Mouse (Mus musculus) brown adipose tissue, adult 24 weeks (tissue): ENCODE results near the gene Mgarp. TPM values are rescaled to one million over a fixed set of nuclear protein-coding genes. Genes with fewer than 3 reads are reported as not detected.

Source experiments
- H3K27ac ChIP-seq: fragments of 200-500 bp; replicated peaks from 2 replicates; pipeline ENCODE4 v1.5.1; 2012; ENCODE audit warnings: low read depth, mild to moderate bottlenecking, low read length
- H3K4me1 ChIP-seq: fragments of 200-500 bp; 2 replicates; pipeline ENCODE4 v1.6.1; 2012; ENCODE audit warnings: low read length, mixed read lengths; ENCODE audit not compliant: control insufficient read depth, insufficient read depth, insufficient read length
- H3K4me3 ChIP-seq: fragments of 200-500 bp; 2 replicates; pipeline ENCODE4 v1.5.1; 2012; ENCODE audit warnings: low read depth, mild to moderate bottlenecking, low read length, moderate library complexity; ENCODE audit not compliant: insufficient read depth
- polyA plus RNA-seq: library from polyadenylated mRNA; stranded (reverse); fragments of >200 nt; gene quantifications from 2 replicates; pipeline ENCODE4 v1.2.4, GENCODE M21; 2012; ENCODE audit not compliant: missing spikeins, insufficient read depth, insufficient read length

Gene Mgarp
- polyA plus RNA-seq, 1 experiment: not detected

- no peak overlapping the region for H3K4me3 ChIP-seq
- no peak overlapping the region for H3K27ac ChIP-seq
- no peaks in the 10 kb centered on the region for H3K4me1 ChIP-seq
Measured at GRCm38 (mm10) chr3:51343260-51343659, 53.3 kb downstream of the Mgarp start.

- Histone ChIP-seq H3K4me1 (no peaks in the 10 kb centered on the region), H3K4me3 (peak overlapping the region; percentile 87), H3K27ac (no peak overlapping the region; the same call in 1 of the 2 replicates)
Measured at GRCm38 (mm10) chr3:51342152-51342551, 54.4 kb downstream of the Mgarp start.

- Histone ChIP-seq H3K4me3 (peak overlapping the region; percentile 100), H3K27ac (peak overlapping the region; percentile 79), H3K4me1 (no peaks in the 10 kb centered on the region)
Measured at GRCm38 (mm10) chr3:51341268-51342081, 55.1 kb downstream of the Mgarp start.

GRCm38 (mm10) chr3:51340552-51341267 is 55.8 kb downstream of the Mgarp start, which contains the start of gene Elf2:
TSS of gene Elf2 (minus strand) at chr3:51340663.
- H3K27ac ChIP-seq: peak within 1 kb of the TSS; percentile 92
- H3K4me1 ChIP-seq: peaks cover under 1% of the 10 kb centered on the region; the same call in 1 of the 2 replicates
- peak within 1 kb of the TSS; percentile 100 for H3K4me3 ChIP-seq

- H3K4me3 ChIP-seq: peak overlapping the region; percentile 100
- H3K4me1 ChIP-seq: peaks cover 5% of the 10 kb centered on the region; the same call in 1 of the 2 replicates
- peak overlapping the region; percentile 92 for H3K27ac ChIP-seq
Measured at GRCm38 (mm10) chr3:51339734-51340551, 56.6 kb downstream of the Mgarp start.

- H3K4me1 ChIP-seq: peaks cover 5% of the 10 kb centered on the region; the same call in 1 of the 2 replicates
- peak overlapping the region; percentile 100 for H3K4me3 ChIP-seq
- H3K27ac ChIP-seq: peak overlapping the region; percentile 92; the same call in 1 of the 2 replicates
Measured at GRCm38 (mm10) chr3:51339378-51339733, 57.2 kb downstream of the Mgarp start.

Other genes starting within 250 kb of the Mgarp start
- gene Noct, start 172.3 kb downstream of the Mgarp start, polyA plus RNA-seq: 16.9 and 38.8 TPM in 2 replicates
- gene Elf2, start 56.1 kb downstream of the Mgarp start, polyA plus RNA-seq: 20.0 and 24.1 TPM in 2 replicates
- 1,941 and 2,055 TPM in 2 replicates for gene Ndufc1, start 12.2 kb upstream of the Mgarp start, polyA plus RNA-seq
- gene Naa15, start 18.4 kb upstream of the Mgarp start, polyA plus RNA-seq: 22.5 and 26.8 TPM in 2 replicates
- 5.0 and 6.9 TPM in 2 replicates for gene Rab33b, start 87.2 kb upstream of the Mgarp start, polyA plus RNA-seq
- 12.0 and 17.5 TPM in 2 replicates for gene Setd7, start 164.1 kb upstream of the Mgarp start, polyA plus RNA-seq